Mouse (Mus musculus) heart, adult 9 months (tissue): ENCODE results near the gene Sdr42e1.
A peak's percentile ranks its signal among the peaks of the same experiment; 100 is the strongest.

Source experiments
- DNase-seq, 2 experiments: peaks; one replicate each; pipeline ENCODE4 v3.0.0; 2022; ENCODE audit warnings: low spot score in 2 of 2

Sdr42e1 gene

GRCm38 (mm10) chr8:117673430-117673830 is at the start of gene Sdr42e1:
Sdr42e1 (minus strand) TSS chr8:117673689.
- DNase-seq = peak; percentile 22 to 33

GRCm38 (mm10) chr8:117718152-117718860 is 44.8 kb upstream of the Sdr42e1 start:
- no peak for DNase-seq

GRCm38 (mm10) chr8:117715896-117716295 is 42.4 kb upstream of the Sdr42e1 start:
- no peak for DNase-seq

- DNase-seq = no peak
Observed at GRCm38 (mm10) chr8:117714604-117715003, 41.1 kb upstream of the Sdr42e1 start.

GRCm38 (mm10) chr8:117712226-117712625 is 38.7 kb upstream of the Sdr42e1 start:
- DNase-seq = no peak

GRCm38 (mm10) chr8:117706141-117706540 is 32.7 kb upstream of the Sdr42e1 start:
- no peak for DNase-seq

GRCm38 (mm10) chr8:117702701-117703100 is 29.2 kb upstream of the Sdr42e1 start:
- DNase-seq = no peak

- no peak for DNase-seq
Observed at GRCm38 (mm10) chr8:117701859-117702258, 28.4 kb upstream of the Sdr42e1 start, which contains the start of gene Hsd17b2. Hsd17b2 (plus strand) TSS chr8:117701904.

GRCm38 (mm10) chr8:117701246-117701645 is 27.8 kb upstream of the Sdr42e1 start:
- no peak for DNase-seq

GRCm38 (mm10) chr8:117700699-117701098 is 27.2 kb upstream of the Sdr42e1 start:
- no peak for DNase-seq

- DNase-seq = no peak
Observed at GRCm38 (mm10) chr8:117697248-117697647, 23.8 kb upstream of the Sdr42e1 start.

- no peak for DNase-seq
Observed at GRCm38 (mm10) chr8:117695636-117696035, 22.1 kb upstream of the Sdr42e1 start.

GRCm38 (mm10) chr8:117692131-117692530 is 18.6 kb upstream of the Sdr42e1 start:
- no peak for DNase-seq

GRCm38 (mm10) chr8:117687890-117688289 is 14.4 kb upstream of the Sdr42e1 start:
- no peak for DNase-seq

GRCm38 (mm10) chr8:117684504-117684903 is 11.0 kb upstream of the Sdr42e1 start:
- no peak for DNase-seq

- no peak for DNase-seq
Observed at GRCm38 (mm10) chr8:117683925-117684472, 10.5 kb upstream of the Sdr42e1 start.

GRCm38 (mm10) chr8:117678650-117679049 is 5.2 kb upstream of the Sdr42e1 start:
- no peak for DNase-seq

GRCm38 (mm10) chr8:117677011-117677410 is 3.5 kb upstream of the Sdr42e1 start:
- DNase-seq = no peak

- DNase-seq = no peak
Observed at GRCm38 (mm10) chr8:117676460-117676859, 3.0 kb upstream of the Sdr42e1 start.

- DNase-seq = peak; percentile 7 to 27
Observed at GRCm38 (mm10) chr8:117675171-117675570, 1.7 kb upstream of the Sdr42e1 start.

GRCm38 (mm10) chr8:117672558-117672957 is 931 bp downstream of the Sdr42e1 start:
- DNase-seq = no peak

GRCm38 (mm10) chr8:117670461-117670860 is 3.0 kb downstream of the Sdr42e1 start:
- DNase-seq = no peak

- DNase-seq = no peak
Observed at GRCm38 (mm10) chr8:117667349-117668124, 6.0 kb downstream of the Sdr42e1 start.
